In the genomic region with DNA sequence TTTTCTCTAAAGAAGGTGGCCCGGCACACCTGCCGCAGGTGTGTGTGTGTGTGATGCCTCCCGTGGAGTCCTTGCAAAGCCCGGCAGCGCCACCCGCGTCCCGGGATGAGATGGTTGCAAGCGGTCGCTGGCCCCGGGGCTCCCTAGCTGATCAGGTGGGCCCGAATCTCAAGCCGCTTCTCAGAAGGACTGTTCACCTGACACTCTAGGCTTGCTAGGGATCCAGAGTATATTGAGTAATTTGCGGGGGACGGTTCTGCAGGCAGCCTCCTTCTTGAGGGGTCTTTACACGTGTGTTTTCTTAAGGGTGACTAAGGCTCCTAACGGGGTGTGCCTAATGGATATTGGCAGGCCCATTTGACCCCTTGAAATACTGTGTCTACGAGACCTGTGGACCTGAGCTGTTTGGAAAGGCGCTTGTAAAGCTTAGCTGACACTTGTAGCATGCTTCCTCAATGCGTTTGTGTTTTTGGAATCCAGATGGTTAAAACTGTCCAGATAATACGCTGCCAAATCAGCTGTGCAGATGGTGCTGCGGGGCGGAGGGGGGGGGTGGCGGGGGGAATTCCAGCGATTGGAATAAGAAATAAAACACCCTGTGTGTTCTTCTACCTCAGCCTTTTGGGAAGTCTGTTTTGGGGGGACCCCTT, we compare ENCODE assay signal across 8 mouse cellular contexts. TPM values are rescaled to one million over a fixed set of nuclear protein-coding genes. Genes with fewer than 3 reads are reported as not detected.
DNase-seq lines count a peak whose midpoint lies in the region; ATAC-seq lines count a peak whose summit lies in the region.

No protein-coding gene starts in this region.

- WGBS in embryonic facial prominence, embryonic 11.5 days: 2% methylated on average over 25 of the region's 25 CpGs
- 3% methylated on average over 25 of the region's 25 CpGs for WGBS in heart, embryonic 12.5 days
- under 1% methylated on average over 25 of the region's 25 CpGs for WGBS in kidney, embryonic 16.5 days

- H3K4me2 ChIP-seq in embryonic facial prominence, embryonic 11.5 days (ENCODE audit: low read depth, low read length): peak overlapping the region; percentile 87
- H3K4me2 ChIP-seq in heart, embryonic 12.5 days: peak overlapping the region; percentile 100
- peak overlapping the region; percentile 90 for H3K4me2 ChIP-seq in kidney, embryonic 16.5 days (replicated peaks; ENCODE audit: low read depth, low read length)

- peak overlapping the region; percentile 82 for H3K9ac ChIP-seq in embryonic facial prominence, embryonic 11.5 days (replicated peaks; ENCODE audit: low read length)
- peak overlapping the region; percentile 81 for H3K9ac ChIP-seq in heart, embryonic 12.5 days
- peak overlapping the region; percentile 85 for H3K9ac ChIP-seq in kidney, embryonic 16.5 days (replicated peaks; ENCODE audit: low read length)

- H3K27me3 ChIP-seq in embryonic facial prominence, embryonic 11.5 days (ENCODE audit: control insufficient read depth, insufficient read depth, low read length): no peaks in the 10 kb centered on the region
- H3K27me3 ChIP-seq in heart, embryonic 12.5 days (replicated peaks): no peaks in the 10 kb centered on the region
- no peaks in the 10 kb centered on the region for H3K27me3 ChIP-seq in kidney, embryonic 16.5 days (ENCODE audit: insufficient read depth, low read length)

- H3K27ac ChIP-seq in embryonic facial prominence, embryonic 11.5 days (replicated peaks; ENCODE audit: low read depth, low read length): peak overlapping the region; percentile 25
- no peak overlapping the region; the same call in 1 of the 2 replicates for H3K27ac ChIP-seq in heart, embryonic 12.5 days (ENCODE audit: poor library complexity, severe bottlenecking)
- peak overlapping the region; percentile 85 for H3K27ac ChIP-seq in kidney, embryonic 16.5 days (ENCODE audit: low read length)

- no peak for ATAC-seq in embryonic facial prominence, embryonic 11.5 days (replicated peaks; ENCODE audit: insufficient number of reproducible peaks, low FRiP score, low TSS enrichment, low read depth)
- 0 out of 2 replicates have a peak, but pooled peaks have one; percentile 3 for ATAC-seq in heart, embryonic 12.5 days (ENCODE audit: insufficient number of reproducible peaks, low FRiP score)
- peak; percentile 10; the same call in 1 of the 2 replicates for ATAC-seq in kidney, embryonic 16.5 days (ENCODE audit: low FRiP score, low TSS enrichment)

- peaks cover 3% of the 10 kb centered on the region; the same call in 1 of the 2 replicates for H3K4me1 ChIP-seq in embryonic facial prominence, embryonic 11.5 days (ENCODE audit: control insufficient read depth, insufficient read depth, low read length)
- peaks cover 42% of the 10 kb centered on the region for H3K4me1 ChIP-seq in heart, embryonic 12.5 days (replicated peaks)
- peaks cover 39% of the 10 kb centered on the region for H3K4me1 ChIP-seq in kidney, embryonic 16.5 days (ENCODE audit: insufficient read depth, low read length)

- peak overlapping the region; percentile 89 for H3K4me3 ChIP-seq in embryonic facial prominence, embryonic 11.5 days (ENCODE audit: low read depth, low read length)
- peak overlapping the region; percentile 86 for H3K4me3 ChIP-seq in heart, embryonic 12.5 days
- peak overlapping the region; percentile 91 for H3K4me3 ChIP-seq in kidney, embryonic 16.5 days (ENCODE audit: low read length)

- H3K36me3 ChIP-seq in embryonic facial prominence, embryonic 11.5 days (replicated peaks; ENCODE audit: control insufficient read depth, insufficient read depth, low read depth, low read length): no peaks in the 10 kb centered on the region
- no peaks in the 10 kb centered on the region for H3K36me3 ChIP-seq in heart, embryonic 12.5 days
- H3K36me3 ChIP-seq in kidney, embryonic 16.5 days (ENCODE audit: insufficient read depth, low read length): 0 out of 2 replicates have a peak, but pooled peaks cover 10% of the 10 kb centered on the region

- peak; percentile 37 to 54 for DNase-seq in spleen, adult 18-20 months
- DNase-seq in spleen, adult 12 weeks (ENCODE audit: low spot score): no peak
- peak; percentile 43 for DNase-seq in embryonic facial prominence, embryonic 11.5 days (ENCODE audit: low spot score)
- peak; percentile 53 for DNase-seq in lung, postnatal 10 days
- peak; percentile 37 for DNase-seq in right cerebral cortex, adult 18-20 months
- peak; percentile 60 for DNase-seq in urinary bladder, postnatal 14 days (ENCODE audit: low spot score)

- no peaks in the 10 kb centered on the region for H3K9me3 ChIP-seq in embryonic facial prominence, embryonic 11.5 days (replicated peaks; ENCODE audit: control insufficient read depth, low read length)
- H3K9me3 ChIP-seq in heart, embryonic 12.5 days (replicated peaks): no peaks in the 10 kb centered on the region
- H3K9me3 ChIP-seq in kidney, embryonic 16.5 days (ENCODE audit: low read length): no peaks in the 10 kb centered on the region

RNA-seq across cellular contexts. Expression of a gene that starts 0.9 kb away (rescaled TPM):
- 8.2 and 8.7 TPM in 2 replicates for polyA plus RNA-seq in embryonic facial prominence, embryonic 11.5 days (2014; fragmentation: Nextera tagmentation; extraction: Ambion mirVana)
- 6.3 and 6.9 TPM in 2 replicates for polyA plus RNA-seq in heart, embryonic 12.5 days (2016; fragmentation: Nextera tagmentation; extraction: Ambion mirVana)
- 16.0 and 16.2 TPM in 2 replicates for polyA plus RNA-seq in kidney, embryonic 16.5 days (2015; fragmentation: Nextera tagmentation; extraction: Ambion mirVana)
